Mouse (Mus musculus): ENCODE measurements around the gene C87436. TPM values are rescaled to one million over a fixed set of nuclear protein-coding genes. Genes with fewer than 3 reads are reported as not detected.

The C87436 gene
- polyA plus RNA-seq, 1 experiment from 2014 or later: 16.8 TPM

GRCm38 (mm10) chr6:86513296-86513695, 75.1 kb downstream of the C87436 start:
- no peaks in the 10 kb centered on the region for H3K36me3 ChIP-seq
- H3K27ac ChIP-seq (replicated peaks): no peak overlapping the region
- no peak for ATAC-seq (ENCODE audit: extremely low read depth, insufficient number of reproducible peaks, low FRiP score, low TSS enrichment)
- H3K9ac ChIP-seq: no peak overlapping the region
- no peak overlapping the region for H3K4me3 ChIP-seq
- H3K4me1 ChIP-seq: peaks cover 7% of the 10 kb centered on the region; the same call in 1 of the 2 replicates
- no peaks in the 10 kb centered on the region for H3K27me3 ChIP-seq (replicated peaks)
- 94% methylated on average over 4 of the region's 4 CpGs for WGBS
- H3K4me2 ChIP-seq: no peak overlapping the region
- no peaks in the 10 kb centered on the region for H3K9me3 ChIP-seq

- H3K36me3 ChIP-seq: peaks cover 1% of the 10 kb centered on the region; the same call in 1 of the 2 replicates
- no peak overlapping the region for H3K27ac ChIP-seq (replicated peaks)
- no peak for ATAC-seq (ENCODE audit: extremely low read depth, insufficient number of reproducible peaks, low FRiP score, low TSS enrichment)
- H3K4me2 ChIP-seq: peak overlapping the region; percentile 22; the same call in 1 of the 2 replicates
- no peaks in the 10 kb centered on the region for H3K9me3 ChIP-seq
- no peak overlapping the region for H3K9ac ChIP-seq
- WGBS: 50% methylated on average over 1 of the region's 1 CpGs
- no peak overlapping the region for H3K4me3 ChIP-seq
- no peaks in the 10 kb centered on the region for H3K27me3 ChIP-seq (replicated peaks)
- no peaks in the 10 kb centered on the region for H3K4me1 ChIP-seq
Measured at GRCm38 (mm10) chr6:86516021-86516420, 77.8 kb downstream of the C87436 start.

GRCm38 (mm10) chr6:86519767-86520345, 81.7 kb downstream of the C87436 start:
- H3K9me3 ChIP-seq: no peaks in the 10 kb centered on the region
- H3K4me2 ChIP-seq: no peak overlapping the region
- ATAC-seq (ENCODE audit: extremely low read depth, insufficient number of reproducible peaks, low FRiP score, low TSS enrichment): no peak
- H3K4me1 ChIP-seq: peaks cover 17% of the 10 kb centered on the region
- H3K27ac ChIP-seq (replicated peaks): no peak overlapping the region
- no peaks in the 10 kb centered on the region for H3K27me3 ChIP-seq (replicated peaks)
- H3K9ac ChIP-seq: no peak overlapping the region
- WGBS: 64% methylated on average over 3 of the region's 3 CpGs
- H3K36me3 ChIP-seq: peaks cover 28% of the 10 kb centered on the region
- no peak overlapping the region for H3K4me3 ChIP-seq

DNA sequence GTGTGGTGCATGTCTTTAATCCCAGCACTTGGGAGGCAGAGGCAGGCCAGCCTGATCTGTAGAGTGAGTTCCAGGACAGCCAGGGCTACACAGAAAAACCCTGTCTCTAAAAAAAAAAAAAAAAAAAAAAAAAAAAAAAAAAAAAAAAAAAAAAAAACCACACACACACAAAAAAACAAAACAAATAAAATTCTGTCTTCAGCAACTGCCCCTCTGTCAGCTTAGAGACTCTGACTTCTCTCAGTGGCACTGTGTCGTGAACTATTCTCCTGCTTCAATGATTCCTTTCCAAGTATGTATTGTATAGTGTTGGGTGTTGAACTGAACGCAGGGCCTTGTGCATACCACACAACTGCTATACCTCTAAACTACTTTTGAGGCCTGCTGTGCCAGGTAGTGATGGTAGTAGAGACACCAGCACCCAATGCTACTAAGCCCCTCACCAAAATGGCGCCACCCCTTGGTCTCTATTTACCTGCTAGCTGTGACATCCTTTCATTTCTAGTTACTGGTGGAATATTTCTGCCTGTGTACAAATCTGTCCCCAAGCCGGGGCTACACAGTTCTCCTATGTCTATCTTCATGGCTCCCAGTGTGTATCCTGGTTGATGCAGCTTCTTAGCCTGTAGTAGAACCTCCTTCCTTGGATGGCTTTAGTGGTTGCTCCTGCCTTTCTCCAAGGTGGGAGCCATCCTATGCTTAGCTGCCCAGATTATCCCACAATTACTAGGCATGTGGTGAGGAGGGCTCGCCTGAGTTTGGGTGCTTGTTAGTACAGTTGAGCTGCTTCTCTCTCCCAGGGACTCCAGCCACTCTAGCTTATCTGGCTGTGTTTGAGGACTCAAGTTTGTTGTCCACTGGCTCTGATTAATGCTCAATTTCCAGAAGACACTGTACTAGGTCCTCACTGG, 84.1 kb downstream of the C87436 start:
- Histone ChIP-seq H3K4me2 (peak overlapping the region; percentile 93), H3K9ac (peak overlapping the region; percentile 100; the same call in 1 of the 2 replicates), H3K27me3 (replicated peaks) (no peaks in the 10 kb centered on the region), H3K9me3 (no peaks in the 10 kb centered on the region), H3K36me3 (peaks cover 32% of the 10 kb centered on the region), H3K4me1 (peaks cover 17% of the 10 kb centered on the region), H3K27ac (replicated peaks) (peak overlapping the region; percentile 100), H3K4me3 (peak overlapping the region; percentile 99)
- WGBS: 82% methylated on average over 5 of the region's 5 CpGs
- ATAC-seq (ENCODE audit: extremely low read depth, insufficient number of reproducible peaks, low FRiP score, low TSS enrichment): no peak

Other genes starting within 250 kb of the C87436 start
- gene Tgfa, start 243.2 kb upstream of the C87436 start, polyA plus RNA-seq (2015; fragmentation: Nextera tagmentation; extraction: Ambion mirVana): 3.1 and 3.2 TPM in 2 replicates
- 93.8 and 107 TPM in 2 replicates for gene Fam136a, start 72.7 kb upstream of the C87436 start, polyA plus RNA-seq (2015; fragmentation: Nextera tagmentation; extraction: Ambion mirVana)
- 315 and 377 TPM in 2 replicates for gene Snrpg, start 67.1 kb upstream of the C87436 start, polyA plus RNA-seq (2015; fragmentation: Nextera tagmentation; extraction: Ambion mirVana)
- gene Pcyox1, start 41.2 kb upstream of the C87436 start, polyA plus RNA-seq (2015; fragmentation: Nextera tagmentation; extraction: Ambion mirVana): 51.2 and 52.0 TPM in 2 replicates
- 120 and 125 TPM in 2 replicates for gene Tia1, start 34.2 kb upstream of the C87436 start, polyA plus RNA-seq (2015; fragmentation: Nextera tagmentation; extraction: Ambion mirVana)
- gene Gm44790, start 11.7 kb upstream of the C87436 start, polyA plus RNA-seq (2015; fragmentation: Nextera tagmentation; extraction: Ambion mirVana): 0.60 TPM in 1 of 2 replicates, not detected in the other
- gene Pcbp1, start 87.9 kb downstream of the C87436 start, polyA plus RNA-seq (2015; fragmentation: Nextera tagmentation; extraction: Ambion mirVana): 218 and 286 TPM in 2 replicates
- gene Asprv1, start 189.8 kb downstream of the C87436 start, polyA plus RNA-seq (2015; fragmentation: Nextera tagmentation; extraction: Ambion mirVana): 0.09 TPM in 2 replicates
- gene Mxd1, start 230.8 kb downstream of the C87436 start, polyA plus RNA-seq (2015; fragmentation: Nextera tagmentation; extraction: Ambion mirVana): 8.5 and 10.0 TPM in 2 replicates
- gene Snrnp27, start 246.1 kb downstream of the C87436 start, polyA plus RNA-seq (2015; fragmentation: Nextera tagmentation; extraction: Ambion mirVana): 72.2 and 81.7 TPM in 2 replicates